Mouse (Mus musculus): Measurements from ENCODE around the gene Rpl6.

GRCm38 (mm10) chr5:121191584-121191906 lies 12.7 kb upstream of the Rpl6 start:
- TF ChIP-seq CTCF (IDR thresholded peaks at IDR 0.05; ENCODE audit: low read depth, low read length) (no peak), EP300 (IDR thresholded peaks at IDR 0.05; ENCODE audit: insufficient read depth, low read depth, low read length) (no peak)
